Mouse (Mus musculus) limb, embryonic 14.5 days (tissue): ENCODE results near the gene 9930104L06Rik. TPM values are rescaled to one million over a fixed set of nuclear protein-coding genes. Genes with fewer than 3 reads are reported as not detected.

Experiments used
- ATAC-seq: fragments of 200-750 bp; cut with Nextera tagmentation; 2 replicates; pipeline ENCODE4 v1.8.0; 2017; ENCODE audit warnings: low read depth, moderate number of reproducible peaks, moderate TSS enrichment; ENCODE audit not compliant: low FRiP score
- DNase-seq: peaks from one replicate; pipeline ENCODE4 v3.0.0-alpha.2; 2015; ENCODE audit warnings: low spot score
- H3K27ac ChIP-seq: fragments of 300-500 bp; sonication (generic); replicated peaks from 2 replicates; pipeline ENCODE4 v1.5.1; 2014; ENCODE audit warnings: low read depth, mild to moderate bottlenecking, low read length, moderate library complexity, mixed read lengths
- H3K27me3 ChIP-seq: fragments of 300-500 bp; sonication (generic); 2 replicates; pipeline ENCODE4 v1.6.1; 2014; ENCODE audit warnings: low read length, mixed read lengths; ENCODE audit not compliant: control insufficient read depth, insufficient read depth
- H3K36me3 ChIP-seq: fragments of 300-500 bp; sonication (generic); 2 replicates; pipeline ENCODE4 v1.6.1; 2014; ENCODE audit warnings: mild to moderate bottlenecking, low read length, moderate library complexity, mixed read lengths; ENCODE audit not compliant: control insufficient read depth, insufficient read depth
- H3K4me1 ChIP-seq: fragments of 300-500 bp; sonication (generic); 2 replicates; pipeline ENCODE4 v1.6.1; 2014; ENCODE audit warnings: antibody characterized with exemption, low read length, mixed read lengths; ENCODE audit not compliant: control insufficient read depth, insufficient read depth
- H3K4me2 ChIP-seq: fragments of 300-500 bp; sonication (generic); replicated peaks from 2 replicates; pipeline ENCODE4 v1.6.1; 2014; ENCODE audit warnings: low read depth, mild to moderate bottlenecking, low read length, moderate library complexity; ENCODE audit not compliant: severe bottlenecking
- H3K4me3 ChIP-seq: fragments of 300-500 bp; sonication (generic); replicated peaks from 2 replicates; pipeline ENCODE4 v1.5.1; 2014; ENCODE audit warnings: low read length
- H3K9ac ChIP-seq: fragments of 300-500 bp; sonication (generic); 2 replicates; pipeline ENCODE4 v1.6.1; 2014; ENCODE audit warnings: mild to moderate bottlenecking, low read depth, low read length, moderate library complexity; ENCODE audit not compliant: severe bottlenecking
- H3K9me3 ChIP-seq: fragments of 300-500 bp; sonication (generic); 2 replicates; pipeline ENCODE4 v1.6.1; 2016; ENCODE audit warnings: low read length; ENCODE audit not compliant: control insufficient read depth
- POLR2A ChIP-seq: fragments of 200-500 bp; IDR thresholded peaks from 2 replicates; pipeline ENCODE4 v1.8.0; 2012; ENCODE audit warnings: inconsistent platforms, mild to moderate bottlenecking, moderate library complexity, borderline replicate concordance; ENCODE audit not compliant: insufficient read depth, insufficient read length; ENCODE audit errors: extremely low read depth
- WGBS: fragments of 180-500 bp; shearing (Covaris S2); extraction: QIAGEN DNeasy Blood & Tissue Kit; methylation state at CpG from one replicate; pipeline ENCODE4 v1.1.7; 2014; 5-methylcytosine and 5-hydroxymethylcytosine counted together
- polyA plus RNA-seq, 2 experiments: library from polyadenylated mRNA; depleted of rRNA in 1 of 2; stranded (reverse) in 1 of 2; unstranded in 1 of 2; fragments of >200 nt; fragmentation: Nextera tagmentation in 1 of 2; extraction: Ambion mirVana in 1 of 2; gene quantifications; 2 replicates each; pipeline versions ENCODE4 v1.2.1 to v1.2.3; 2012 to 2014

Gene 9930104L06Rik
- polyA plus RNA-seq, 2 experiments, result 3.2 to 25.8 TPM

- Histone ChIP-seq H3K27ac (no peak overlapping the region), H3K27me3 (peaks cover 10% of the 10 kb centered on the region; the same call in 1 of the 2 replicates), H3K9ac (no peak overlapping the region), H3K36me3 (no peaks in the 10 kb centered on the region), H3K4me2 (0 out of 2 replicates have a peak overlapping the region, but pooled peaks have one; percentile 15), H3K4me1 (peaks cover 10% of the 10 kb centered on the region), H3K9me3 (no peaks in the 10 kb centered on the region), H3K4me3 (no peak overlapping the region)
- DNase-seq (peak; percentile 68), ATAC-seq (peak; percentile 60; the same call in 1 of the 2 replicates)
- TF ChIP-seq POLR2A, result no peak
- 19% methylated on average over 21 of the region's 21 CpGs for WGBS
Measured at GRCm38 (mm10) chr4:124950181-124951035, 13.6 kb downstream of the 9930104L06Rik start.

GRCm38 (mm10) chr4:124951036-124951433 lies 14.2 kb downstream of the 9930104L06Rik start:
- Histone ChIP-seq H3K4me2 (no peak overlapping the region), H3K9ac (no peak overlapping the region), H3K36me3 (no peaks in the 10 kb centered on the region), H3K9me3 (no peaks in the 10 kb centered on the region), H3K4me3 (no peak overlapping the region), H3K27me3 (peaks cover 10% of the 10 kb centered on the region; the same call in 1 of the 2 replicates), H3K4me1 (peaks cover 10% of the 10 kb centered on the region), H3K27ac (no peak overlapping the region)
- no peak for DNase-seq
- no peak for TF ChIP-seq POLR2A
- no peak for ATAC-seq
- WGBS, result 15% methylated on average over 10 of the region's 10 CpGs

- TF ChIP-seq POLR2A, result no peak
- no peak overlapping the region for H3K4me3 ChIP-seq
- no peaks in the 10 kb centered on the region for H3K36me3 ChIP-seq
- H3K9me3 ChIP-seq, result no peaks in the 10 kb centered on the region
- peaks cover 5% of the 10 kb centered on the region; the same call in 1 of the 2 replicates for H3K27me3 ChIP-seq
- H3K4me2 ChIP-seq, result no peak overlapping the region
- ATAC-seq, result no peak
- no peak overlapping the region for H3K27ac ChIP-seq
- WGBS, result 47% methylated on average over 4 of the region's 4 CpGs
- H3K4me1 ChIP-seq, result peaks cover 10% of the 10 kb centered on the region
- H3K9ac ChIP-seq, result no peak overlapping the region
- DNase-seq, result no peak
Measured at GRCm38 (mm10) chr4:124953546-124953945, 16.7 kb downstream of the 9930104L06Rik start.

GRCm38 (mm10) chr4:124957284-124957683 lies 20.4 kb downstream of the 9930104L06Rik start:
- no peaks in the 10 kb centered on the region for H3K9me3 ChIP-seq
- H3K27ac ChIP-seq, result no peak overlapping the region
- ATAC-seq, result no peak
- H3K27me3 ChIP-seq, result 0 out of 2 replicates have a peak, but pooled peaks cover 3% of the 10 kb centered on the region
- no peak overlapping the region for H3K4me2 ChIP-seq
- no peak overlapping the region for H3K9ac ChIP-seq
- DNase-seq, result no peak
- WGBS, result 89% methylated on average over 2 of the region's 2 CpGs
- H3K36me3 ChIP-seq, result no peaks in the 10 kb centered on the region
- no peaks in the 10 kb centered on the region for H3K4me1 ChIP-seq
- no peak overlapping the region for H3K4me3 ChIP-seq
- TF ChIP-seq POLR2A, result no peak

- Histone ChIP-seq H3K9me3 (no peaks in the 10 kb centered on the region), H3K4me1 (no peaks in the 10 kb centered on the region), H3K9ac (no peak overlapping the region), H3K36me3 (no peaks in the 10 kb centered on the region), H3K27me3 (peaks cover 1% of the 10 kb centered on the region; the same call in 1 of the 2 replicates), H3K4me2 (no peak overlapping the region), H3K27ac (no peak overlapping the region), H3K4me3 (no peak overlapping the region)
- no peak for TF ChIP-seq POLR2A
- 38% methylated on average over 11 of the region's 11 CpGs for WGBS
- ATAC-seq (no peak), DNase-seq (no peak)
Measured at GRCm38 (mm10) chr4:124959062-124959461, 22.2 kb downstream of the 9930104L06Rik start.
